Mouse (Mus musculus) stomach, embryonic 16.5 days (tissue): Measurements from ENCODE around the gene Ubac2. TPM values are rescaled to one million over a fixed set of nuclear protein-coding genes. Genes with fewer than 3 reads are reported as not detected.
"Not testable (repeated sequence)": the region's sequence is repeated elsewhere in the genome, so short reads cannot be mapped to it uniquely, and the experiment has no call there.

Experiments used
- ATAC-seq: fragments of 200-750 bp; cut with Nextera tagmentation; 2 replicates; pipeline ENCODE4 v1.8.0; 2017; ENCODE audit warnings: moderate number of reproducible peaks, moderate TSS enrichment; ENCODE audit not compliant: insufficient read depth, low FRiP score
- H3K27ac ChIP-seq: fragments of 300-500 bp; sonication (generic); 2 replicates; pipeline ENCODE4 v1.5.1; 2014; ENCODE audit warnings: low read length
- H3K27me3 ChIP-seq: fragments of 300-500 bp; sonication (generic); 2 replicates; pipeline ENCODE4 v1.6.1; 2014; ENCODE audit warnings: low read length, control low read depth, mixed read lengths; ENCODE audit not compliant: control insufficient read depth, insufficient read depth
- H3K36me3 ChIP-seq: fragments of 300-500 bp; sonication (generic); 2 replicates; pipeline ENCODE4 v1.6.1; 2014; ENCODE audit warnings: low read length; ENCODE audit not compliant: control insufficient read depth, insufficient read depth
- H3K4me1 ChIP-seq: fragments of 300-500 bp; sonication (generic); 2 replicates; pipeline ENCODE4 v1.6.1; 2014; ENCODE audit warnings: low read length, control low read depth, mixed read lengths; ENCODE audit not compliant: control insufficient read depth, insufficient read depth
- H3K4me2 ChIP-seq: fragments of 300-500 bp; sonication (generic); 2 replicates; pipeline ENCODE4 v1.6.1; 2014; ENCODE audit warnings: low read depth, low read length, mixed read lengths
- H3K4me3 ChIP-seq: fragments of 300-500 bp; sonication (generic); replicated peaks from 2 replicates; pipeline ENCODE4 v1.5.1; 2014; ENCODE audit warnings: mild to moderate bottlenecking, low read length
- H3K9ac ChIP-seq: fragments of 300-500 bp; sonication (generic); 2 replicates; pipeline ENCODE4 v1.6.1; 2014; ENCODE audit warnings: low read length
- H3K9me3 ChIP-seq: fragments of 300-500 bp; sonication (generic); replicated peaks from 2 replicates; pipeline ENCODE4 v1.6.1; 2016; ENCODE audit warnings: low read length, control low read depth; ENCODE audit not compliant: control insufficient read depth
- WGBS: fragments of 180-500 bp; shearing (Covaris S2); extraction: QIAGEN DNeasy Blood & Tissue Kit; methylation state at CpG from one replicate; pipeline ENCODE4 v1.1.7; 2014; 5-methylcytosine and 5-hydroxymethylcytosine counted together
- polyA plus RNA-seq: library from polyadenylated mRNA; unstranded; fragments of >200 nt; fragmentation: Nextera tagmentation; extraction: Ambion mirVana; gene quantifications from 2 replicates; pipeline ENCODE4 v1.2.1, GENCODE M21; 2015

Gene Ubac2
- polyA plus RNA-seq, 1 experiment from 2014 or later = 54.9 TPM

DNA sequence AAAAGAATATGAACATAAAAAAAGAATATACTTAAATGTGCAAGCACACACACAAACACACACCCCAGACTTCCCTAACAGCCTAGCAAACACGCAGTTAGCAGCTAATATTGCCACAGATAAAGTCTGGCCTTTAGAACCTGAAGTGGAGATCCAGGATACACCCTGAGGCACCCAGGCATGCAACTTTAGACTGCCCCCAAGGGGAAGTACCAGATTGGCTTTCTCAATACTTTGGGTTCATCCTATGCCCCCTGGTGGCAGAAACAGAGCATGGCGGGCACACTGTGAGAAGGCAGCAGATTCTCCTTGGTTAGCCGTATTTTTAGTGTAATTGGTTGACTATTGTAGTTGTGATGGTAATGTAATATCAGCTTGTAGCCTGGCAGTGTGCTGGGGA is 182.2 kb downstream of the Ubac2 start:
- WGBS = 7% methylated on average over 3 of the region's 3 CpGs
- peak; percentile 73 for ATAC-seq
- no peak overlapping the region; the same call in 1 of the 2 replicates for H3K27ac ChIP-seq

DNA sequence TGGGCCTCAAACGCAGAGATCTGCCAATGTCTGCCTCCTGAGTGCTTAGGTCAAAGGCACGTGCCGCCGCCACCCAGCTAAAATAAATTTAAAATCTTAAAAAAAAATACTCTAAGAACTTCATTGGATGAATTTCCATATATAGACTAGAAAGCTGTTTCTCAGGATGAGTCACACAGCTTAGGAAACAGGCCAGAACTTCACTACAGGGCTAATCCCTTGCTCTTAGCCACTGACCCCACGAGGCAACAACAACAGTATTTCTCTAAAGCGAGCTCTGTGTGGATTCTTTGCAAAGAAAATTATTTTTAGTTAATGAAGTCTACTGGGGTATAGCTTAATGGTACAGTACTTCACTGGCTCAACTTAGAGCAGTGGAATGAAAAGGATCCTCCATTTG is 183.0 kb downstream of the Ubac2 start:
- Histone ChIP-seq H3K27me3 (no peaks in the 10 kb centered on the region), H3K9me3 (no peaks in the 10 kb centered on the region)
- WGBS = 61% methylated on average over 6 of the region's 6 CpGs

More for the DNA sequence above, 182.2 kb downstream of the Ubac2 start:
- no peak overlapping the region for H3K4me3 ChIP-seq
- H3K36me3 ChIP-seq = no peaks in the 10 kb centered on the region
- H3K9ac ChIP-seq = no peak overlapping the region
- no peaks in the 10 kb centered on the region for H3K9me3 ChIP-seq
- no peak overlapping the region for H3K4me2 ChIP-seq
- no peaks in the 10 kb centered on the region for H3K4me1 ChIP-seq
- H3K27me3 ChIP-seq = no peaks in the 10 kb centered on the region

GRCm38 (mm10) chr14:122062411-122063090 is 184.1 kb downstream of the Ubac2 start:
- H3K36me3 ChIP-seq = no peaks in the 10 kb centered on the region
- H3K4me1 ChIP-seq = no peaks in the 10 kb centered on the region
- no peak overlapping the region for H3K27ac ChIP-seq
- H3K4me3 ChIP-seq = no peak overlapping the region
- no peaks in the 10 kb centered on the region for H3K9me3 ChIP-seq
- ATAC-seq = no peak
- no peaks in the 10 kb centered on the region for H3K27me3 ChIP-seq
- no peak overlapping the region for H3K9ac ChIP-seq
- H3K4me2 ChIP-seq = no peak overlapping the region
- 78% methylated on average over 10 of the region's 10 CpGs for WGBS

More for the DNA sequence above, 183.0 kb downstream of the Ubac2 start:
- Histone ChIP-seq H3K4me3 (no peak overlapping the region), H3K27ac (peak overlapping the region; percentile 52), H3K9ac (no peak overlapping the region), H3K4me2 (no peak overlapping the region), H3K4me1 (no peaks in the 10 kb centered on the region), H3K36me3 (no peaks in the 10 kb centered on the region)
- peak; percentile 54; the same call in 1 of the 2 replicates for ATAC-seq

DNA sequence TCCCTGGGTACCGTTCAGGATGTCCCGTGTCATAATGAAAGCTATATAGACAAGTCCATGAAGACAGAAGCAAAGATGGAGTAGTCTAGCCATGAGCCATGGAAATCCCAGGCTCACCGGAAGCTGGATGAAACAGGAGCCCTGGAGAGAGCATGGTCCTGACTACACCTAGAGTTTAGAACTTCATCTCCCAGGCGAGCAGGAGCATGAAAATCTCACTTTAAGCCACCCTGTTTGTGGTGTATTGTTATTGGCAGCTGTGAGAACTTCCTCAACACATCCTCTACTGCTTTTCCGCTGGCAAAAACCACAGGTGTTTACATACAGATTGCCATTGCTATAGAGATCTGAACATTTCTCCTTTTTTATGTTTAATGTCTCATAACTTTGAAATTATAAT is 185.2 kb downstream of the Ubac2 start:
- no peak overlapping the region for H3K9ac ChIP-seq
- no peaks in the 10 kb centered on the region for H3K27me3 ChIP-seq
- no peak overlapping the region for H3K4me2 ChIP-seq
- H3K36me3 ChIP-seq = no peaks in the 10 kb centered on the region
- no peak overlapping the region for H3K27ac ChIP-seq
- H3K9me3 ChIP-seq = no peaks in the 10 kb centered on the region
- no peak for ATAC-seq
- H3K4me1 ChIP-seq = peaks cover 1% of the 10 kb centered on the region; the same call in 1 of the 2 replicates
- H3K4me3 ChIP-seq = no peak overlapping the region
- 69% methylated on average over 5 of the region's 5 CpGs for WGBS

DNA sequence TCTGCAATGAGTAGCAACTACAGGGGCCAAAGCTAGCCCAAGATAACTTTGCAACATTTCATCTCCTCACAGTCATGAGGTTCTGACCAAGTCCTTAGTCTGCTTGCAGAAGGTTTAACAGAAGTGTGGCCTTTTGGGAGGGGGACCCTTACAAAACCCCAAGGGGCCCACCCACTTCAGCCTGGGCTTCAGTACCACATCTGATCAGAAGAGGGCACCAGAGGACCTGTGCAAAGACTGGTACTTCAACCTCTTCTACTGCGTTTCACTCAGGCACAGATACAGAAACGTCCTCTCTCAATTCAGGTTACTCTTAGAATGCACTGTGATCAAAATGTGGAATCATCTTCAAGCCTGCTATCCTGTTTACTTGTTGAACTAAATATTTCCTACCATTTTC is 186.1 kb downstream of the Ubac2 start:
- Histone ChIP-seq H3K36me3 (no peaks in the 10 kb centered on the region), H3K9ac (no peak overlapping the region), H3K27ac (no peak overlapping the region), H3K4me1 (peaks cover 7% of the 10 kb centered on the region; the same call in 1 of the 2 replicates), H3K27me3 (no peaks in the 10 kb centered on the region), H3K9me3 (no peaks in the 10 kb centered on the region), H3K4me2 (no peak overlapping the region), H3K4me3 (no peak overlapping the region)
- ATAC-seq = no peak
- WGBS = 4% methylated on average over 2 of the region's 2 CpGs

DNA sequence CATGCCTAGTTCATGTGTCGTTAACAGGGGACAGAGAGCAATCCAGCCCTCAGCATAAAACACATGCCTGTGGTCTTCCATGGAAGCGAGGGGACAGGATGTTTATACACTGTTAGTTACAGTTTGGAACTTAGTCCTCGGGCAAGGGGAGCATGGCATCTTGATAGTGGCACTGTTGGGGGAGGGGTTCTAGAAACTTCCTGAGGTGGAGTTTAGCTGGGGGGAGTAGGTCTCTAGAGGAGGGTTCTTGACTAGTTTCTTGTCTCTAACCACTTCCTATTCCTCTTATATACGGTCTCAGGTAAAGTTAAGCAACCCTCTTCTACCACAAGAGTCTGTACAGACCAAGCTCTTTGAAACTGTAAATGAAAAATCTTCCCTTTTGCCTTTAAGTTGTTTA is 187.8 kb downstream of the Ubac2 start:
- H3K27me3 ChIP-seq = no peaks in the 10 kb centered on the region
- ATAC-seq = no peak
- no peaks in the 10 kb centered on the region for H3K36me3 ChIP-seq
- no peak overlapping the region for H3K27ac ChIP-seq
- H3K4me1 ChIP-seq = peaks cover 10% of the 10 kb centered on the region; the same call in 1 of the 2 replicates
- H3K4me3 ChIP-seq = no peak overlapping the region
- no peak overlapping the region for H3K9ac ChIP-seq
- H3K4me2 ChIP-seq = no peak overlapping the region
- no peaks in the 10 kb centered on the region for H3K9me3 ChIP-seq
- 62% methylated on average over 4 of the region's 4 CpGs for WGBS

- 55% methylated on average over 3 of the region's 3 CpGs for WGBS
These were observed 189.6 kb downstream of the Ubac2 start for GRCm38 (mm10) chr14:122068036-122068435.

DNA sequence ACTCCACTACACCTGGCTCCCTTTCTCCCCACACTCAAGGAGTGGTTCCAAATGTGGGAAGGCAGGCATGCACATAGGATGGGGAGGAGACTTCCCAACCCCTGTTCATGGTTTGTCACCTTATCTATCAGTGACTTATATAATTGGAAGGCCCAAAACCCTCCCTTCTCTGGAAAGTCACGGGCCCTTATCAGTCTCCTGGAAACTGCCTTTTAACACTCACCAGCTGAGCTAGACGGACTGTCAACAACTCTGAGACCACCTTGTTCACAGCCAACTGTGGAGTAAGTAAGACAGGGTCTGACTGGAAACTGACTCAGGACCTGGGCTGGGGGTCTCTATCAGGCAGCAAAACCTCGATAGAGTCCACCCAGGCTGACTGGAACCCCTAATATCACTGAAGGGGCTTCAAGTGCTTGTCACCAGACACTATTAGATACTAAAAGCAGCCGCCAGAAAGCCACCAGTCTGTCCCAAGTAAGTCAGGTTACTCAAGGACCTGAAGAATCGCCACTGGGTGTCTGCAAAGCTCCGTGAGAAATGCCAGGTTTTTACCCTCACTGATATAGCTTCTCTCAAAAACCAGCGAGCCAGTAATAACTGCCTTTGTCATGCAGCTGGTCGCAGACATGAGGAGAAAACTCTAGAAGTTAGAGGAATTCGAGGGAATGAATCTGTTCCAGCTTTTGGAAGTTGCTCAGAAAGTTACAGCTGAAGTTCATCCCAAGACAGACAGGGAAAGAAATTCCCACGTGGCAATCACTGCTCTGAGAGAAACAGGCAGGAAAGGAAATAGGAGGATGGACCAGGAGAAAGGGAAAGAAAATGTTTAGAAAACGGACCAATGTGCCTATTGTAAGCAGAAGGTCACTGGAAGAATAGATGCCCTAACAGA is 190.6 kb downstream of the Ubac2 start:
- ATAC-seq = no peak
- Histone ChIP-seq H3K36me3 (no peaks in the 10 kb centered on the region), H3K4me2 (no peak overlapping the region), H3K4me3 (no peak overlapping the region), H3K27ac (peak overlapping the region; percentile 38; the same call in 1 of the 2 replicates), H3K27me3 (no peaks in the 10 kb centered on the region), H3K9ac (peak overlapping the region; percentile 8; the same call in 1 of the 2 replicates), H3K4me1 (peaks cover 10% of the 10 kb centered on the region; the same call in 1 of the 2 replicates), H3K9me3 (no peaks in the 10 kb centered on the region)
- 41% methylated on average over 11 of the region's 11 CpGs for WGBS

More at GRCm38 (mm10) chr14:122068036-122068435, 189.6 kb downstream of the Ubac2 start:
- ATAC-seq, H3K4me3 ChIP-seq, H3K9me3 ChIP-seq, H3K4me2 ChIP-seq, H3K27ac ChIP-seq, H3K9ac ChIP-seq, H3K27me3 ChIP-seq, H3K4me1 ChIP-seq, H3K36me3 ChIP-seq: not testable (repeated sequence)

GRCm38 (mm10) chr14:122069948-122070347 is 191.5 kb downstream of the Ubac2 start:
- no peak for ATAC-seq
- Histone ChIP-seq H3K4me1 (peaks cover 10% of the 10 kb centered on the region; the same call in 1 of the 2 replicates), H3K4me3 (no peak overlapping the region), H3K9ac (no peak overlapping the region), H3K27me3 (no peaks in the 10 kb centered on the region), H3K27ac (no peak overlapping the region), H3K36me3 (no peaks in the 10 kb centered on the region), H3K4me2 (no peak overlapping the region), H3K9me3 (no peaks in the 10 kb centered on the region)
- WGBS = 76% methylated on average over 3 of the region's 3 CpGs
